Mouse (Mus musculus) urinary bladder, postnatal 14 days (tissue): ENCODE measurements around the gene Kif3a.
A peak's percentile ranks its signal among the peaks of the same experiment; 100 is the strongest.

Experiments used
- DNase-seq: peaks from one replicate; pipeline ENCODE4 v3.0.0; 2021; ENCODE audit warnings: low spot score

The Kif3a gene

DNA sequence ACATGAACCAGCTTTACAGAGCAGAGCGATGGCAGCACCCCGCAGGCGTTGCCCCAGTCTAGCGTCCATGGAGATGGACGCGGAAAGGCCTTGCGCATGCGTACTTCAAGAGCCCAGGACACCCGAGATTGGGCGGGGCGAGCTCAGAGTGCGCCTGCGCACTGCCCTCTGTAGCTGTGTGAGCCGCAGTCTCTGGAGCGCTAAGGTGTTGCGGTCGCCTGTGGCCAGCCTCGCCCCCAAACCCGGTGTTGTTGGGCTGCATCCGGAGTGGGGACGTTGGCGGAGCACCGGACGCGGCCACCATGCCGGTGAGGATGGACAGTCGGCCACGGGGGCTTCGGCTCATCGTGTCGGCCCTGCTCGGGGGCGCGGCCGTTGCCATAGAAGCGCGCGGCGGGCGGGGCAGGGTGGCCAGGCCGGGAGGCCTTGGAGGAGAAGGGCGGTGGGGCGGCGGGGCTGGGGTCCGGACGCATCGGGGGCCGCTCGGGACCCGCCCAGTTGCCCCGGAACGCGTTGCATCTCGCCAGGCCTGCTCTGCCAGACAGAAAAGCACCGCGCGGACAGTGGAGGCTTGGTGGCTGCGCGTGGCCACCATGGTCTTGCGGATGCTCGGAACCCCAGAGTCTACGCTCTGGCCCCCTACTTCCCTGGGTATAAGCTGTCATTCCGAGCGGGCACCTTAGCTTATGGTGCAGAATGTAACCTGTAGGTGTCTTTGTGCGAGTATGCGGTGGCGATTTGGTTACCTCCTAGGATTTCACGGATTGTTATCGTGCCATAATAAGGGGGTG, at the start of gene Kif3a:
Gene Kif3a, plus strand, starts transcription at position 156 of the 791 bp plus-strand sequence.
- DNase-seq, result peak; percentile 93

- no peak for DNase-seq
These were observed 48.4 kb upstream of the Kif3a start for GRCm38 (mm10) chr11:53518759-53519158.

DNA sequence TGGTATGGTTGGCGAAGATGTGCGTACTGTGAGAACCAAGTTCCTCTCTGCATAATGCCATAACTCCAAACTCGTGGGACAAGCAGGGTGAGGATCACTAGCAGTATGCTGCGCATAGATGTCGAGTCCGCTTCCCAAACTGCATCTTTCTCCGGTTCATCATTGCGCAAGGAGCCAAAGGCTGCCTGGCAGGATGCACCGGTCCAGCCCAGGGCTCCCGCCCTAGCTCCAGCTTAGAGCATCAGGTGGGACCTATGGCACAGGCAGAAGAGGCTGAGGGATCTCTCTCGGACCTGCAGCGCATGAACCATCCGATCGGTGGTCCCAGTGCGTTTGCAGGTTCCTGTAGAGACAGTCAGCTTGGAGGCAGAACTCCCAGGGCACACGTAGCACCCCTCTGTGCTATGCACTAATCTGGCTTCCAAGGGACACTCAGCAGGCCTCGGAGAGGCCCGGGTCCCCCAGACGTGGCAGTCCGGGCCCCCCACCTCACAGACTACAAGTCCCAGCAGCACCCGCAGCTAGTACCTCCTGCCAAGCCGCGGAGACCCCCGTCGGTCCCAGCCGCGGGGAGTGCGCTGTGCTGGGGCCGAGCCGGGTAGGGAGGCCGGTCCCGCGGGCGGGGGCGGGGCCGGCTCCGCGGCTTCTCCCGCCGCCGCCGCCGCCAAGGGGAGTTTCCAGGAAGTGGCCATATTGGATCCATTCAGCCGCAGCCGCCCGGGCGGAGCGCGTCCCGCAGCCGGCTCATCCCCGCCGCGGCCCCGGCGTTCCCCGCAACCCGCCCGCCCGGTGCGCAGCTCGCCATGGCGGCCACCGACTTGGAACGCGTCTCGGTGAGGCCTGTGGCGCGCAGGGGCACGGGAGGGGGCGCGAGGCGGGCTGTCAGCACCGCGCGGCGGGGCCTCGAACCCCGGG, 47.7 kb upstream of the Kif3a start, which contains the start of gene Sept8:
Gene Sept8, plus strand, starts transcription at position 51 of the 915 bp plus-strand sequence.
- DNase-seq, result peak; percentile 68

- peak; percentile 64 for DNase-seq
These were observed 46.8 kb upstream of the Kif3a start for GRCm38 (mm10) chr11:53520122-53520978.

GRCm38 (mm10) chr11:53521120-53521820, 45.9 kb upstream of the Kif3a start:
- DNase-seq, result no peak

- DNase-seq, result peak; percentile 43
These were observed 45.4 kb upstream of the Kif3a start for GRCm38 (mm10) chr11:53521821-53522131.

DNA sequence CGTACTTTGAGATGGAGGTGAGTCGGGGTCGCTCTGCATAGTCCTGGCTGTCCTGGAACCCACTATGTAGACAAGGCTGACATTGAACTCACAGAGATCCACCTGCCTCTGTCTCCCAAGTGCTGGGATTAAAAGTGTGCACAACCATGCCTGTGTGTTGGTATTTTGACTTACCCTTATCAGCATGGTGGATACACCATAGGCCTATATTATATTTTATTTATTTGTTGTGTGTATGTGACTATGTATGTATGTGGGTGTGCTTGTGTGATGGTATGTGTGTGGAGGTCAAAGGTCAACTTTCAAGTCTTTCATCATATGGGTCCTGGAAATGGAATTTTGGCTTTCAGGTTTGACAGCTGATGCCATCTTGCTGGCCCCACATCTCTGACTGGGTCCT, 44.8 kb upstream of the Kif3a start:
- DNase-seq, result no peak

DNA sequence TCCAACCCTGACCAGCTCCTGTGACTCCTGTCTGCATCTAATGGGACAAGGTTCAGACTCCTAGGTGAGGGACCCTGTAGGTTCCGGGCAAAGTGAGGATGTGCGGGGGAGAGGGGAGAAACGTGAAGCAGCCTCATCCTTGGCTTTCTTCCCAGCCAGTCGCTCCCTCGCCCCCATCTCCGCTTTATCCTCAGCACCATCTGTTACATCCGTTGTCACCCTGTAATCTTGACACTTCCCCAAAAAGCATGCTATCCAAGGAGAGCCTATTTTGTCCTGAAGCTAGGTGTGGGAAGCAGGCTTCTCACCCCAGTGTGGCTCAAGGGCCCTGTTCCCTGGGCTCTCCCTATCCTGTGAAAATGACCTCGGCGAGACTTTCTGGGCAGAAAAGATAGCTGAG, 44.2 kb upstream of the Kif3a start:
- no peak for DNase-seq

- DNase-seq, result no peak
These were observed 43.4 kb upstream of the Kif3a start for GRCm38 (mm10) chr11:53523545-53524405.

DNA sequence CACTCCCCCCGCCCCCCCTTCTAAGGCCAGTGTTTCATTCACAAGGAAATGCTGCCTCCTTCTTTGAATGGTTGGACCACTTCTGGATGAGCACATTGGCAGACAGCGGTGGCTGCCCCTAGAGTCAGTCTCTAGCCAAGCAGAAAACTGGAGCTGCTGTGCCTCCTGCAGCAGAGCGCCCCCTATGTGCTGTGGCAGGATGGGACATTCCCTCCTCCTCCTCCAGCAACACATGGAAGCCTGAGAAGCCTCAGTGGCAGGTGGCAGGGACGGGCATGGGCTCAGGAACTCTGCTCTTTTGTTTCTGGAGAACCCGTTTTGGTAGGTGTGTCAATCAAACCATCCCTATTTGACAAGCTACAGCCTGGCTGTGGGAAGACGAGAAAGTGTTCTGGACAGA, 42.3 kb upstream of the Kif3a start:
- DNase-seq, result no peak

- DNase-seq, result no peak
These were observed 41.7 kb upstream of the Kif3a start for GRCm38 (mm10) chr11:53525461-53525860.

- DNase-seq, result no peak
These were observed 38.6 kb upstream of the Kif3a start for GRCm38 (mm10) chr11:53528397-53529252.

DNA sequence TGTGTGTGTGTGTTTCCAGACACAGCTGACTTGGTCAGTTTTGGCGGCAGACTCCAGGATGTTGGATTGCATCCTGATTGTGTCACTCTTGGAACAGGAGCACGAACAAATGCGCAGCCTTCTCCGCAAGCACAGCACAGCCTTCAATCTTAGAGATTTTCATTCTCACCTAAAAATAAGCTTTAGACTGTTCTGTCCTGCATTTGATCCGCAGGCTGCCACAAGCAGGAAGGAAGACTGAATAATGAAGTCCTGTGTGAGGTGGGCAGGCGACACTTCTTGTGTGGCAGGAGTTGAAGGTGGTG, 38.0 kb upstream of the Kif3a start:
- DNase-seq, result peak; percentile 64

- DNase-seq, result no peak
These were observed 37.2 kb upstream of the Kif3a start for GRCm38 (mm10) chr11:53530001-53530400.

DNA sequence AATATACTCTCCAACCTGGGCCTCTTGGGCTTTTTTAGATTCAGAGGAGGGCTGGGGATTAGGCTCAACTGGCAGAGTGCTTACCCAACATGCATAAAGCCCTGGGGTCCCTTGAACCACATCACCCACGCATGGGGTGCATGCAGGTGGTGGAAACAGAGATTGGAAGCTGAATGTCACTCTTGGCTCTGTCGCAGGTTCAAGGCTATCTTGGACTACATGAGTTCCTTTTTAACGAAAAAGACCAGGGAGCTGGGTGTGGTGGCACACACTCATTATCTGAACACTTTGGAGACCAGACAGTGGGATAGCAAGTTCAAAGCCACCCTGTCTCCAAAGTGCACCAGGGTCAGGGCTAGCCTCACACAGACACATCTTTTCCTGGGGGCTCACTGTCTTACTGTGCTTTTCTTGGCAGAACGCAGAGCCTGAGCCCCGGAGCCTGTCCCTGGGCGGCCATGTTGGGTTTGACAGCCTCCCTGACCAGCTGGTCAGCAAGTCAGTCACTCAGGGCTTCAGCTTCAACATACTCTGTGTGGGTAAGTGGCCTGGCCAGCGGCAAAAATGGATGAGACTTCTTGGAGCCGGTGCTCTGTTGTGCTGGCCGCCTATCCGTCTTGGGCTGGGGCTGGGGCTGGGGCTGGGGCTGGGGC, 35.5 kb upstream of the Kif3a start:
- no peak for DNase-seq

DNA sequence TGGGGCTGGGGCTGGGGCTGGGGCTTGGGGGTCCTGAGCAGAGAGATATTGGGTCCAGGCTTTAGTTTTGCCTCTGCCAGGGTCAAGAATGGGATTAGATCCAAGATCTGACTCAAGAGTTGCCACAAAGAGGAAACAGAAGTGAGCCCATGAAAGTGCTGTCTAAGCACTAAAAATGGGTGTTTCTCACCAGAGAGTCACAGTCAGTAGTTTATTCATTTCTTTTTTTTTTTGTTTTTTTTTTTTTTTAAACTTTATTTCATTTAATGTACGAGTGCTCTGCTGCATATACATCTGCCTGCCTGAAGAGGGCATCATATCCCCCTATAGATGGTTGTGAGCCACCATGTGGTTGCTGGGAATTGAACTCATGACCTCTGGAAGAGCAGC, 35.0 kb upstream of the Kif3a start:
- DNase-seq, result no peak

DNA sequence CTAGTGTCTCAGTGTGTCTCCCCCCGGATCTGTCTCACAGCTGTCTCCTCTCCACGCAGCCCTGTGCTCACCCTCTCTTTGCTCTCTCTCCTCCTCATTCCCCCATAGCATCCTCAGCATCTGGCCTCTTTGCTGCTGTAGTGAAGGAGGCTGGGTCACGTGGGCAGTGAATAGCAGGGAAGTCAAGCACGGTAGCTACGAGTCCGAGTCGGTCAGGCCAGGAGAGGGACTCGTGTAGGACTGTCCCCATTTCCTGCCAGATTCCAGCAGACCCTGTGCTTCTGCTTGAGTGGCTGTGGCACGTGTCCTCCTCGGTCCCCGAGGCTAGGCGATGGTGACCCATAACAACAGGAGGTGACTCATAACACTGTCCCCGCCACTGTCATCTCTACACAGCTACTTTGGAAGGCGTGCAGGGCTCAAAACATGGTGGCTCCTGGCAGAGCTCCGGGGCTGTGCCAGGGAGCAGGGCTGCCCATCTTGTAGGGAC, 28.1 kb upstream of the Kif3a start:
- no peak for DNase-seq

DNA sequence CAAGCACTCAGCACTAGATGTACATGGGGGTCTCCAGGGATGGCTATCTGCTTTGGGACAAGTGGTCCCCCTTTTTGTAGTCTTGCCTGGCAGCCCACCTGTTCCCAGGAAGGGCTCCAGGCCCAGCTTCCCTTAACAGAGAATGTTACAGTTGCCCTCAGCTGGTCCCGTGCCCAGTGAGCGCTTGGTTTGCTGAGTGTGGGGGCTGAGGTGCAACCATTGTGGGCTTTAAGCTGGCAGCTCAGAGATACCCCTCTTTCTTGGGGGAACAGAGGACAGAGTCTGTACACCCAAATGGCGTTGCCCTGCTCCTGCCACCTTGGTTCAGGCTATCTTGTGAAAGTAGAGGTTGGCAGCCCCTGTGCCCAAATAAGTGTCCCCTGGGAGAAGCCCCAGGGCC, 26.8 kb upstream of the Kif3a start:
- DNase-seq, result no peak

GRCm38 (mm10) chr11:53541222-53541621, 26.0 kb upstream of the Kif3a start:
- DNase-seq, result no peak
